Mouse (Mus musculus): ENCODE results near the gene Trcg1. TPM values are rescaled to one million over a fixed set of nuclear protein-coding genes. Genes with fewer than 3 reads are reported as not detected.
"Not testable (repeated sequence)": the region's sequence is repeated elsewhere in the genome, so short reads cannot be mapped to it uniquely, and the experiment has no call there.

Trcg1 gene
- polyA plus RNA-seq (2016; fragmentation: Nextera tagmentation; extraction: Ambion mirVana): not detected in 2 replicates

DNA sequence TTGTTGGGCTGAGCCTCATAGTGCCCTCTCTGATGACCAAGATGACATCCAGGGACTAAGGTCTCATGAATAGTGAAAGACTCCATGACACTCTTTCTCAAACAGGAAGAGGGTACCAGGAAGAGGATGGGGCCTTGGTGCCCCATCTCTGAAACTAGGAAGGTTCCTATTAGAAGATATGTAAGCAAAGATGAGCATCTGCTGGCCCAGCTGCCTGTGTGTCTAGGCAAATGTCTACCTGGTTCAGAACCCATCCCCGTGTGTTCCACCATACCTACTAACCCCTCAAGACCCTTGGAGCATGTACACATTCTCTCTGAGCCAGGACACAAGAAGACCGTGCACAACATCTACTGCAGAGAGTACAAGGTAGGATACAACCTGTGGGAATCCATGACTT, at the start of gene Trcg1:
Gene Trcg1, plus strand, starts transcription at position 301 of the 400 bp plus-strand sequence.
- no peaks in the 10 kb centered on the region for H3K36me3 ChIP-seq
- H3K27me3 ChIP-seq (replicated peaks): peaks cover 20% of the 10 kb centered on the region
- no peak within 1 kb of the TSS for H3K9ac ChIP-seq
- H3K4me2 ChIP-seq: no peak within 1 kb of the TSS
- no peak for ATAC-seq
- WGBS (ENCODE audit: insufficient replicate concordance): 58% methylated on average over 2 of the region's 2 CpGs
- H3K4me3 ChIP-seq: no peak within 1 kb of the TSS
- H3K9me3 ChIP-seq (replicated peaks): no peaks in the 10 kb centered on the region
- no peak within 1 kb of the TSS for H3K27ac ChIP-seq
- peaks cover 29% of the 10 kb centered on the region for H3K4me1 ChIP-seq

GRCm38 (mm10) chr9:57196708-57197107, 39.6 kb upstream of the Trcg1 start:
- no peak for ATAC-seq
- Histone ChIP-seq H3K9ac (no peak overlapping the region), H3K27ac (no peak overlapping the region), H3K4me1 (no peaks in the 10 kb centered on the region), H3K27me3 (replicated peaks) (no peaks in the 10 kb centered on the region; the same call in 1 of the 2 replicates), H3K9me3 (replicated peaks) (no peaks in the 10 kb centered on the region), H3K4me3 (no peak overlapping the region), H3K36me3 (no peaks in the 10 kb centered on the region), H3K4me2 (no peak overlapping the region)
- 54% methylated on average over 3 of the region's 3 CpGs for WGBS (ENCODE audit: insufficient replicate concordance)

- H3K9me3 ChIP-seq (replicated peaks): no peaks in the 10 kb centered on the region
- no peaks in the 10 kb centered on the region; the same call in 1 of the 2 replicates for H3K27me3 ChIP-seq (replicated peaks)
- H3K4me3 ChIP-seq: no peak overlapping the region
- WGBS (ENCODE audit: insufficient replicate concordance): 50% methylated on average over 8 of the region's 8 CpGs
- H3K4me2 ChIP-seq: no peak overlapping the region
- H3K36me3 ChIP-seq: no peaks in the 10 kb centered on the region
- ATAC-seq: no peak
- H3K9ac ChIP-seq: no peak overlapping the region
- H3K27ac ChIP-seq: no peak overlapping the region
- no peaks in the 10 kb centered on the region for H3K4me1 ChIP-seq
These were observed 38.9 kb upstream of the Trcg1 start for GRCm38 (mm10) chr9:57197414-57197813.

DNA sequence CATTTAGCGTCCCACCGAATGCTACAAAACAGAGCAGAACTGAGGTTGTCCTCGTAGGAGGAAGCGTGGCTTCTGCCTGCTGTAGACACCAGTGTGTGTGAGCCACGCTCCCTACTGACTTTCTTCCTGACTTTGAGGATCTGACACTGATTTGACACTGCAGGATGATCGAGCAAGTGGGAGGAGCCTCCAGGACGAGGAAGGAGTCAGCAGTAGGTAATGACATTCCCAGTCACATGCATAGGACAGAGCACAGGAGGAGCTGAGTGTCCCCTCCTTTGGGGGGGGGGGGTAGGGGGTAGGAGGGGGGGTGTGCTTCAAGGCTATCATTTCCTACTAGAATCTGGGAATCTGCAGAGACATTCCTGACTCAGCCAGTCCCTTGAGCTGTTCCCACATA, 33.4 kb upstream of the Trcg1 start:
- Histone ChIP-seq H3K4me1 (no peaks in the 10 kb centered on the region), H3K4me3 (no peak overlapping the region), H3K9ac (no peak overlapping the region), H3K27me3 (replicated peaks) (no peaks in the 10 kb centered on the region), H3K36me3 (no peaks in the 10 kb centered on the region), H3K9me3 (replicated peaks) (no peaks in the 10 kb centered on the region), H3K27ac (no peak overlapping the region), H3K4me2 (no peak overlapping the region)
- ATAC-seq: no peak
- WGBS (ENCODE audit: insufficient replicate concordance): 56% methylated on average over 7 of the region's 7 CpGs

DNA sequence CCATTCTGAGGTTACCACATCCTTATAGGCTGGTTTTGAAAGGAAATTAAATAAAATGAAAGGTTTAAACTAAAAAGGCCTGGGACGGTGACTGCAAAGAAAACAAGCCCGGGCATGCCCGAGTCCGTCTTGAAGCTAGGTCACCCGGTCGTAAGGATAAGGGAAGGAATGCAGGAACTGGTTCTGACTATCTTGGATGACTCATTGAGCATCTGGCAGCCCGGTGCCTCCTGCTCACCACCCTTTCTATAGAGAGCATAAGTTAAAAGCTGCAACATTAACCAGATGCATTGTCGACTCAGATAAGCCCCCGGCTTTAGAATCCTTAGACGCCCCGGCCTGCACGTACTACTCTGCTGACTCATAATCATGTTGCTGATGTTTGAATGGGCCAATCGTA, 32.8 kb upstream of the Trcg1 start:
- not testable (repeated sequence) for H3K27me3 ChIP-seq (replicated peaks); H3K36me3 ChIP-seq; H3K4me2 ChIP-seq; H3K9me3 ChIP-seq (replicated peaks); H3K4me3 ChIP-seq; H3K27ac ChIP-seq; ATAC-seq; H3K4me1 ChIP-seq; H3K9ac ChIP-seq
- WGBS (ENCODE audit: insufficient replicate concordance): 42% methylated on average over 13 of the region's 13 CpGs

GRCm38 (mm10) chr9:57206896-57207295, 29.5 kb upstream of the Trcg1 start:
- Histone ChIP-seq H3K9me3 (replicated peaks) (no peaks in the 10 kb centered on the region), H3K4me1 (no peaks in the 10 kb centered on the region), H3K27me3 (replicated peaks) (no peaks in the 10 kb centered on the region), H3K4me2 (no peak overlapping the region), H3K27ac (no peak overlapping the region), H3K9ac (no peak overlapping the region), H3K4me3 (no peak overlapping the region), H3K36me3 (no peaks in the 10 kb centered on the region)
- WGBS (ENCODE audit: insufficient replicate concordance): 60% methylated on average over 2 of the region's 2 CpGs
- ATAC-seq: no peak

GRCm38 (mm10) chr9:57209316-57209715, 27.0 kb upstream of the Trcg1 start:
- WGBS (ENCODE audit: insufficient replicate concordance): 31% methylated on average over 3 of the region's 3 CpGs
- Histone ChIP-seq H3K9me3 (replicated peaks) (no peaks in the 10 kb centered on the region), H3K4me2 (no peak overlapping the region), H3K9ac (no peak overlapping the region), H3K36me3 (no peaks in the 10 kb centered on the region), H3K27ac (no peak overlapping the region), H3K27me3 (replicated peaks) (no peaks in the 10 kb centered on the region), H3K4me3 (no peak overlapping the region), H3K4me1 (no peaks in the 10 kb centered on the region)
- ATAC-seq: no peak

GRCm38 (mm10) chr9:57212448-57213222, 23.7 kb upstream of the Trcg1 start:
- no peak overlapping the region for H3K4me3 ChIP-seq
- H3K36me3 ChIP-seq: no peaks in the 10 kb centered on the region
- H3K4me1 ChIP-seq: no peaks in the 10 kb centered on the region
- ATAC-seq: no peak
- H3K9me3 ChIP-seq (replicated peaks): no peaks in the 10 kb centered on the region
- no peak overlapping the region for H3K4me2 ChIP-seq
- H3K27me3 ChIP-seq (replicated peaks): no peaks in the 10 kb centered on the region
- no peak overlapping the region for H3K9ac ChIP-seq
- 52% methylated on average over 9 of the region's 9 CpGs for WGBS (ENCODE audit: insufficient replicate concordance)
- H3K27ac ChIP-seq: no peak overlapping the region

GRCm38 (mm10) chr9:57214500-57214899, 21.9 kb upstream of the Trcg1 start:
- Histone ChIP-seq H3K9ac (no peak overlapping the region), H3K4me1 (no peaks in the 10 kb centered on the region), H3K27me3 (replicated peaks) (0 out of 2 replicates have a peak, but pooled peaks cover 6% of the 10 kb centered on the region), H3K36me3 (no peaks in the 10 kb centered on the region), H3K4me2 (no peak overlapping the region), H3K9me3 (replicated peaks) (no peaks in the 10 kb centered on the region), H3K4me3 (no peak overlapping the region), H3K27ac (no peak overlapping the region)
- no peak for ATAC-seq
- 54% methylated on average over 6 of the region's 6 CpGs for WGBS (ENCODE audit: insufficient replicate concordance)

- Histone ChIP-seq H3K36me3 (no peaks in the 10 kb centered on the region), H3K27me3 (replicated peaks) (0 out of 2 replicates have a peak, but pooled peaks cover 6% of the 10 kb centered on the region), H3K4me1 (no peaks in the 10 kb centered on the region), H3K9ac (no peak overlapping the region), H3K4me3 (no peak overlapping the region), H3K9me3 (replicated peaks) (no peaks in the 10 kb centered on the region), H3K4me2 (no peak overlapping the region), H3K27ac (no peak overlapping the region)
- no peak for ATAC-seq
- WGBS (ENCODE audit: insufficient replicate concordance): 80% methylated on average over 5 of the region's 6 CpGs
These were observed 19.1 kb upstream of the Trcg1 start for GRCm38 (mm10) chr9:57217220-57217619.

DNA sequence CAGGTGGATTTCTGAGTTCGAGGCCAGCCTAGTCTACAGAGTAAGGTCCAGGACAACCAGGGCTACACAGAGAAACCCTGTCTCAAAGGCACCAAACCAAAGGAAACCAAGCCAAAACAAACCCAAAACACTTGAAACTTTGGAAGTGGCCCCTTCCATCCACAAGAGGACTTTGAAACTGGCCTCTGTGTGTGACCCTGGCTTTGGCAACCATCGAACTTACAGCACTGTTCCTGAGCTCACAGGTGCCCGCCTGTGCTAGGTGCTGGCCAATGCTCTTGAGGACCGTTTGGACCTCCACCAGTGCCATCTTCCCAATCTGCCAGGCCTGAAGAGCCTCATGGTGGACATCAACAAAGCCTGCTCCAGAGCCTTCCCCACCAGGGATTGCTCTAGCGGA, 17.6 kb upstream of the Trcg1 start:
- no peaks in the 10 kb centered on the region for H3K36me3 ChIP-seq
- no peak overlapping the region for H3K27ac ChIP-seq
- no peak overlapping the region for H3K4me3 ChIP-seq
- 0 out of 2 replicates have a peak, but pooled peaks cover 6% of the 10 kb centered on the region for H3K27me3 ChIP-seq (replicated peaks)
- no peak for ATAC-seq
- H3K4me1 ChIP-seq: no peaks in the 10 kb centered on the region
- no peaks in the 10 kb centered on the region for H3K9me3 ChIP-seq (replicated peaks)
- no peak overlapping the region for H3K4me2 ChIP-seq
- 69% methylated on average over 5 of the region's 5 CpGs for WGBS (ENCODE audit: insufficient replicate concordance)
- no peak overlapping the region for H3K9ac ChIP-seq

DNA sequence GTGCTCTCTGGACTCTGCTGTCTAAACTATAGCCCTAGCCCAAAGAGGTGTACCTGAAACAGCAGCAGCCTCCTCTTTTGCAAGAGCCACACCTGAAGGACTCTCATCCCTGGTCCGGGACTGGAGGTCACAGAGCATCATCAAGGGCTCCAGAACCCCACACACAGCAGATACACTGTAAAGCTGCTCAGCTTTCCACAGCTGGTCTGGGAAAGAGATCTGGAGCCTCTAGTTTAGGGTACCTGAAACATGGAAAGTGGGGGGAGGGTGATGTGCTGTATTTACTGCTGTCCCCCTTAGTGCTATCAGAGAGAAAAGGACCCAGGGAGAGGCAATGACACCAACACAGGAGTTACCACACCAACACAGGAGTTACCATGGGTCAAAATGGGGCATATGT, 16.8 kb upstream of the Trcg1 start:
- Histone ChIP-seq H3K4me2 (no peak overlapping the region), H3K9me3 (replicated peaks) (no peaks in the 10 kb centered on the region)

More for the DNA sequence above, 16.8 kb upstream of the Trcg1 start:
- Histone ChIP-seq H3K36me3 (no peaks in the 10 kb centered on the region), H3K4me3 (no peak overlapping the region), H3K27me3 (replicated peaks) (0 out of 2 replicates have a peak, but pooled peaks cover 6% of the 10 kb centered on the region), H3K9ac (no peak overlapping the region), H3K4me1 (no peaks in the 10 kb centered on the region), H3K27ac (no peak overlapping the region)
- 69% methylated on average over 1 of the region's 1 CpGs for WGBS (ENCODE audit: insufficient replicate concordance)
- no peak for ATAC-seq
